In the genomic region with DNA sequence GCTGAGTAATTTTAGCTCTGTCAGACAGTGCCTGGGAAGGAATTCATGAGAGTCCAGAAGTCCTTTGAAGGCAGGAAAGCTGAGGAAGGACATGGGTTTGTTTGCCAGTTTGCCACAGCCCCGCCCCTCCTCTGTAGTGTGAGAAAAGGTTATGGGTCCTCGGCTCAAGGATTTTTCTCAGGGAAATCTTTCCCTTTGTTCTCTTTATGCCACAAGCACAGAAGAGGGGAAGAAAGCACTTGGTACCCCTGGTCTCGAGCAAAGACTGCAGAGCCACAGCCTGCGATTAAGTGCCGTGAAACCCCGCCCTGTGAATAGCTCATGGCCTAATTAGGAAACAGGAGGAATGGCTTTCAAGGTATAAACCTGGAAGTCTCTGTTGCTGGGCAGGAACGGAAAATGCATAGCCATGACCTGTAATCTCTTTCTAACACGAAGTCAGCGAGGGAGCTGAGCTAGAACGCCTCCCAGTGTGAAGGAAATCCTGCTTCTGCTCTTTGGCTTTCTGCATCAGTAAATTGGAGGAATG, we compare ENCODE assay signal across 8 mouse cellular contexts.
DNase-seq lines count a peak whose midpoint lies in the region; ATAC-seq lines count a peak whose summit lies in the region.

No protein-coding gene starts in this region.

- H3K4me3 ChIP-seq in embryonic facial prominence, embryonic 14.5 days (ENCODE audit: low read depth, low read length), result no peak overlapping the region
- no peak overlapping the region for H3K4me3 ChIP-seq in midbrain, embryonic 15.5 days

- DNase-seq in adrenal gland, adult (ENCODE audit: inconsistent age in 2 of 2, low spot score in 1 of 2), result peak; percentile 51 to 85
- no peak for DNase-seq in adrenal gland, postnatal 4 days (ENCODE audit: low spot score in 2 of 2)
- peak; percentile 37 for DNase-seq in embryonic facial prominence, embryonic 14.5 days (ENCODE audit: low spot score)
- peak; percentile 51 for DNase-seq in kidney, adult 11 months
- DNase-seq in spleen, postnatal 36 days (ENCODE audit: low spot score in 2 of 2), result no peak
- no peak for DNase-seq in left cerebral cortex, adult 11 months (ENCODE audit: low spot score)
- DNase-seq in spleen, postnatal 4 days (ENCODE audit: low spot score in 2 of 2), result no peak

- 38% methylated on average over 10 of the region's 10 CpGs for WGBS in embryonic facial prominence, embryonic 14.5 days
- 14% methylated on average over 10 of the region's 10 CpGs for WGBS in midbrain, embryonic 15.5 days

- no peaks in the 10 kb centered on the region for H3K36me3 ChIP-seq in embryonic facial prominence, embryonic 14.5 days (ENCODE audit: control insufficient read depth, insufficient read depth, low read length)
- no peaks in the 10 kb centered on the region for H3K36me3 ChIP-seq in midbrain, embryonic 15.5 days (replicated peaks)

- no peaks in the 10 kb centered on the region for H3K27me3 ChIP-seq in embryonic facial prominence, embryonic 14.5 days (replicated peaks; ENCODE audit: control insufficient read depth, insufficient read depth, low read length)
- no peaks in the 10 kb centered on the region for H3K27me3 ChIP-seq in midbrain, embryonic 15.5 days (replicated peaks)

- no peak overlapping the region for H3K9ac ChIP-seq in embryonic facial prominence, embryonic 14.5 days (ENCODE audit: low read depth, low read length)
- peak overlapping the region; percentile 10; the same call in 1 of the 2 replicates for H3K9ac ChIP-seq in midbrain, embryonic 15.5 days

- peak overlapping the region; percentile 13; the same call in 1 of the 2 replicates for H3K4me2 ChIP-seq in embryonic facial prominence, embryonic 14.5 days (ENCODE audit: low read depth, low read length)
- peak overlapping the region; percentile 32 for H3K4me2 ChIP-seq in midbrain, embryonic 15.5 days

- H3K4me1 ChIP-seq in embryonic facial prominence, embryonic 14.5 days (ENCODE audit: control insufficient read depth, insufficient read depth, low read length), result no peaks in the 10 kb centered on the region
- H3K4me1 ChIP-seq in midbrain, embryonic 15.5 days, result peaks cover 9% of the 10 kb centered on the region

- peak; percentile 57; the same call in 1 of the 2 replicates for ATAC-seq in embryonic facial prominence, embryonic 14.5 days (ENCODE audit: low read depth)
- peak; percentile 80 for ATAC-seq in midbrain, embryonic 15.5 days (replicated peaks)

- peak overlapping the region; percentile 23; the same call in 1 of the 2 replicates for H3K27ac ChIP-seq in embryonic facial prominence, embryonic 14.5 days (replicated peaks; ENCODE audit: low read depth, low read length)
- peak overlapping the region; percentile 42 for H3K27ac ChIP-seq in midbrain, embryonic 15.5 days

- H3K9me3 ChIP-seq in embryonic facial prominence, embryonic 14.5 days (ENCODE audit: control insufficient read depth, low read length), result no peaks in the 10 kb centered on the region
- H3K9me3 ChIP-seq in midbrain, embryonic 15.5 days, result no peaks in the 10 kb centered on the region

Comparison
In these comparisons a context has a peak if more than half of its experiments do, and no peak if none do; other contexts are left out.
1. DNase-seq: peak in adrenal gland, adult (2 of 2), embryonic facial prominence, embryonic 14.5 days (single experiment) and kidney, adult 11 months (single experiment); none in adrenal gland, postnatal 4 days (0 of 2), spleen, postnatal 36 days (0 of 2), left cerebral cortex, adult 11 months (single experiment) and spleen, postnatal 4 days (0 of 2).